Mouse (Mus musculus): ENCODE data around the gene Srsf1. TPM values are rescaled to one million over a fixed set of nuclear protein-coding genes. Genes with fewer than 3 reads are reported as not detected.

The Srsf1 gene
- polyA plus RNA-seq, 1 experiment from 2014 or later = 337 TPM

DNA sequence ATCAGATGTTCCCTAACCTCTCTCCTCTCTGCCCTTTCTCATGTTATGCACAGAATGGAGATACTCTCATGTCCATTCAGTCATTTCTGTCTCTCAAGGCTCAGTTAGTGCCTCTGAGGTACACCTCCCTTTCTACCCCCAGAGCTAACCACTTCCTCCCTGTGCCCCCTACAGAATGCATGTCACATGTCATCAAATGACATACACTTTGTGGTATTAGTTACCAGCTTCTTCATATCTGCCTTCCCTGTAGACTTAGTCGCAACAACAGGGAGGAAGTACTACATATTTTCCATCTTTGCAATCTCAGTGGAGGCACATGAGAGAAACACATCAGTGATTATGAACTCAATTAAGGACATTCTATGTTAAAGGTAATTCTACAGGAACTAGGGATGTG lies 44.8 kb downstream of the Srsf1 start:
- H3K36me3 ChIP-seq = 0 out of 2 replicates have a peak, but pooled peaks cover 5% of the 10 kb centered on the region
- no peak for DNase-seq (ENCODE audit: low spot score)
- H3K4me1 ChIP-seq (replicated peaks) = peaks cover 32% of the 10 kb centered on the region
- H3K4me3 ChIP-seq = no peak overlapping the region
- H3K9me3 ChIP-seq = no peaks in the 10 kb centered on the region
- no peak overlapping the region for H3K27ac ChIP-seq
- WGBS = 90% methylated on average over 1 of the region's 1 CpGs
- peaks cover 3% of the 10 kb centered on the region for H3K27me3 ChIP-seq (ENCODE audit: insufficient read depth, poor library complexity, severe bottlenecking)

DNA sequence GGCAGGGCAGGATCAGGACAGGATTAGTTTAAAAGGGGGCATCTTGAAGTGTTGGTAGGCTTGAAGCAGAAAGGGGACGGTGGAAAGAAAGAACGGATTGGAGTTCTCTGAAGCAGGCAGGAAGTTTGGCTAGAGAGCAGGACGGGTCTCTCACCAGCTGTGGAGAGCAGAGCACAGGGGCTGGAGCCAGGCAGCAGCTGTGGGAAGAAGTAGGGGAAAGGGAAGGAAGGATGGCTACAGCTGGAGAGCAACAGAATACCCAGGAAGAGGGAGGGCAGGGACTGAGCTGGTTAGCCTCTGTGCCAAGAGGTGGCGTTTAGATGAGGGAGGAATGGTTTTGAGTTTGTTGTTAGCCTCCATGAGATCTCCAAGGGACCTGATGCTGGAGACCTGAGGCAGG lies 50.0 kb downstream of the Srsf1 start:
- no peak for DNase-seq (ENCODE audit: low spot score)
- Histone ChIP-seq H3K4me3 (peak overlapping the region; percentile 97; the same call in 1 of the 2 replicates), H3K27ac (peak overlapping the region; percentile 100), H3K4me1 (replicated peaks) (peaks cover 56% of the 10 kb centered on the region), H3K27me3 (ENCODE audit: insufficient read depth, poor library complexity, severe bottlenecking) (peaks cover 13% of the 10 kb centered on the region), H3K9me3 (no peaks in the 10 kb centered on the region), H3K36me3 (peaks cover 11% of the 10 kb centered on the region)
- WGBS = 20% methylated on average over 4 of the region's 4 CpGs

DNA sequence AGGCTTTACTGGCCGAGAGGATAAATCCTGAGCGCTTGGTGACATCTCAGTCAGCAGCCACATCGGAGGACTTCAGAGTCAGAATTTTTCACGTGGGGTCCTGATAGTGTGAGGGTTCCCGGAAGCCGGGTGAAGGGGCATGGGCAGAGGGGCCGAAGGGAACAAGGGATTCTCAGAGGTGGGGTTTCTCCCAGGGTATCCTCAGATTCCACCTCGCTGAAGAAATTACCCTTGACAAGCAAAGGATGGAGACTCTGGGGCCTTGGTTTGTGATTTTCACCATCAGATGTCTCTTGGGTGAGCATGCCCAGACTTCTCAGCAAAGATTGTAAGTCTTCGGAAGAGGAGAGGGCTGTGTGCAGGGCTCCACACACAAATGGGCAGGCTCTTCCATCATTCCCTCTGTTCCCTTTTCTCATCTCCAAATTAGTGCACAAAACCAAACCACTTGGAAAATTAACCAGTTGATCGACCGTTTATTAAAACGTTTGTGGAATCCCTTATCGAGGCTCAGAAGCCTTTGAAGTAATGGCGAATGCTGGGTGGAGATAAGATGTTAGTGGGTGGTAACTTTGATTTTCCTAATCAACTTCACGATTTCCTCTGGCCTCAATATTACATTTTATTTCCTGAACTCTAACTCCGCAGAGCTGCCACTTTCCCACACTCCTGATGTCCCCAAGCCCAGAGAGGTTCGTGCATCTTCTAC lies 51.0 kb downstream of the Srsf1 start, which contains the start of gene Cuedc1:
TSS of gene Cuedc1 (plus strand) at position 38 of the 709 bp plus-strand sequence.
- peaks cover 17% of the 10 kb centered on the region for H3K36me3 ChIP-seq
- H3K27me3 ChIP-seq (ENCODE audit: insufficient read depth, poor library complexity, severe bottlenecking) = peaks cover 13% of the 10 kb centered on the region
- H3K4me1 ChIP-seq (replicated peaks) = peaks cover 61% of the 10 kb centered on the region
- peak within 1 kb of the TSS; percentile 97 for H3K4me3 ChIP-seq
- peak within 1 kb of the TSS; percentile 100 for H3K27ac ChIP-seq
- DNase-seq (ENCODE audit: low spot score) = no peak
- WGBS = 26% methylated on average over 17 of the region's 17 CpGs
- no peaks in the 10 kb centered on the region for H3K9me3 ChIP-seq

DNA sequence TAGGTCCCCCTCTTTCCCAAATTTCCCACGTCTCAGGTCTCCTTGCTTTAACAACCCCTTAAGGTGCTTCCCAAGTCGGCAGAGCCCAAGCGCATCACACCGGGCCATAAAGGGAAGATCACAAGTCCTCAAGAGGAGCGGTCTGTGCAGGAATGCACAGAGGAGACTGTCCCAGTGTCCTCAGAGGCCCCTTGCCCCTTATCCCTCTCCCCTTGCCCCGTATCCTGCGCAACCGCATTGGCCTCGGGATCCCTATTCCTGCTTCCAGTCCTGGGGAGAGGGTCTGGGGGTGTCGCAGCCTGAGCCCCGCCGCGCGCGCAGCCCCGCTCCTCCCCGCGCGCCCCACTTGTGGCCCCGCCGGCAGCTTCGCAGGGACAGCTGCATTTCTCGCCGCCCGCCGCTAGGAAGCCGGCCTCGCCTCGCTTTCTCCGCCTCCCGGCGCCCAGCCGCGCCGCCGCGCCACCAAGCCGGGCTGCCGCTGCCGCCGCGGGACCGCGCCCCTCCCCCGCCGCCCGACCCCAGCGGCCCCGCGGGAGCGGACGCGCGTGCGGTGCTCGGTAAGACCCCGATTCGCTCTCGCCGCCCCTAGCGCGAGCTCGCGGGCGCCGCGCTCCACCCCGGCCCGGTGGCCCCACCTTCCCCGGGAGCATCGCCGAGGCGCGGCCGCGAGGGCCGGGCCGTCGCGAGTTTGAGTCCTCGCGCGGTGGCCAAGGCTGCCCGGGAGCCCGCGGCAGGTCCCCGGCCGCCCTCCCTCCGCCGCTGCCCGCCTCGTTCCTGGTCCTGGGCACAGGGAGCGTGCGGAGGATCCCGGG lies 51.8 kb downstream of the Srsf1 start:
- DNase-seq (ENCODE audit: low spot score) = peak; percentile 85
- Histone ChIP-seq H3K4me1 (replicated peaks) (peaks cover 67% of the 10 kb centered on the region), H3K4me3 (peak overlapping the region; percentile 97), H3K27me3 (ENCODE audit: insufficient read depth, poor library complexity, severe bottlenecking) (peaks cover 13% of the 10 kb centered on the region), H3K36me3 (peaks cover 20% of the 10 kb centered on the region), H3K9me3 (no peaks in the 10 kb centered on the region), H3K27ac (peak overlapping the region; percentile 100)
- under 1% methylated on average over 89 of the region's 95 CpGs for WGBS

DNA sequence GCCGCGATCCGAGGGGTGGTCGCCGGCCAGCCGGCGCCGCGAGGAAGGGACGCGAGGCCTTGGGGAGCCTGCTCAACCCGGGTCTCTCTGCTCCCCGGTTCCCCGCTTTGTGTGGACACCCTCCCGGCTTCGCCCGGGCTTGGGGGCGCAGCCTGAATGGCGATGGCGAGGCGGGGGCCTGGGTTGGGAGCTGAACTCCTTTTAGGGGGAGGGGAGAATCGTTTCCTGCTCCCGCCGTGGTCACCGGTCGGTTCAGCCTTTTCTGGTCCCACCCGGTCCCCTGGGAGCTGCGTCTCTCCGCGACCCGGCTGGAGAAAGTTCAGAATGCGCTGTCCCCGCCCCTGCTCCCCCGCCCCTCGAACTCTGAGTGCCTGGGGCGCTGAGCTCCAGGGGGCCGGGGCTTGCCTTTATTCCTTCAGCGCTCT lies 52.4 kb downstream of the Srsf1 start:
- H3K4me1 ChIP-seq (replicated peaks) = peaks cover 73% of the 10 kb centered on the region
- peaks cover 13% of the 10 kb centered on the region for H3K27me3 ChIP-seq (ENCODE audit: insufficient read depth, poor library complexity, severe bottlenecking)
- peak overlapping the region; percentile 97 for H3K4me3 ChIP-seq
- H3K9me3 ChIP-seq = no peaks in the 10 kb centered on the region
- under 1% methylated on average over 38 of the region's 38 CpGs for WGBS
- peak; percentile 81 for DNase-seq (ENCODE audit: low spot score)
- H3K27ac ChIP-seq = peak overlapping the region; percentile 100
- H3K36me3 ChIP-seq = peaks cover 26% of the 10 kb centered on the region

DNA sequence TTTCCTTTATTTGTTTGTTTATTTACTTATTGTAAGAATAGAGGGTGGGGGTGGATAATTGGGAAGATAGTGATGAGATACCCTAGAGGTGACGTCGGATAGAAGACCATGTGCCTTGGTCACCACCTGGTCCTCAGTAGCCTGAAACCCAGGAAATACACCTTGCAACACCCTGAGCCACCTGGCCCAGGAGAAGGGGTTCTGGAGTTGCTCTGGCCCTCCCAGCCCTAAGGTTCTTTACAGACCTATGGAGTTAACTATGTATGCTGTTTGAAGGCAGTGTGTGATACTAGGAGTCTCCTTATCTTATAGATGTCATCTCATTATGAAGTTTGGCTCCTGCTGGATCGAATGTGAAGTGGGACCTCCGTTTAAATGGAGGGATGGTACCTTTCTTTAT lies 53.0 kb downstream of the Srsf1 start:
- 36% methylated on average over 4 of the region's 4 CpGs for WGBS
- peak overlapping the region; percentile 97 for H3K4me3 ChIP-seq
- no peaks in the 10 kb centered on the region for H3K9me3 ChIP-seq
- peaks cover 74% of the 10 kb centered on the region for H3K4me1 ChIP-seq (replicated peaks)
- no peak for DNase-seq (ENCODE audit: low spot score)
- peak overlapping the region; percentile 100 for H3K27ac ChIP-seq
- peaks cover 27% of the 10 kb centered on the region for H3K36me3 ChIP-seq
- peaks cover 13% of the 10 kb centered on the region for H3K27me3 ChIP-seq (ENCODE audit: insufficient read depth, poor library complexity, severe bottlenecking)

Other genes with a start within 250 kb of the Srsf1 start
- 0.31 and 0.57 TPM in 2 replicates for gene Lpo, start 219.1 kb upstream of the Srsf1 start, polyA plus RNA-seq (2016; fragmentation: Nextera tagmentation; extraction: Ambion mirVana)
- gene Mks1, start 194.2 kb upstream of the Srsf1 start, polyA plus RNA-seq (2016; fragmentation: Nextera tagmentation; extraction: Ambion mirVana) = 17.2 and 18.6 TPM in 2 replicates
- not detected in 2 replicates for gene Epx, start 171.8 kb upstream of the Srsf1 start, polyA plus RNA-seq (2016; fragmentation: Nextera tagmentation; extraction: Ambion mirVana)
- not detected in 2 replicates for gene Olfr462, start 155.1 kb upstream of the Srsf1 start, polyA plus RNA-seq (2016; fragmentation: Nextera tagmentation; extraction: Ambion mirVana)
- gene Olfr463, start 150.0 kb upstream of the Srsf1 start, polyA plus RNA-seq (2016; fragmentation: Nextera tagmentation; extraction: Ambion mirVana) = not detected in 2 replicates
- gene Olfr464, start 126.4 kb upstream of the Srsf1 start, polyA plus RNA-seq (2016; fragmentation: Nextera tagmentation; extraction: Ambion mirVana) = not detected in 2 replicates
- gene Dynll2, start 59.8 kb upstream of the Srsf1 start, polyA plus RNA-seq (2016; fragmentation: Nextera tagmentation; extraction: Ambion mirVana) = 29.4 and 39.9 TPM in 2 replicates
- 64.7 and 64.8 TPM in 2 replicates for gene Vezf1, start 20.9 kb downstream of the Srsf1 start, polyA plus RNA-seq (2016; fragmentation: Nextera tagmentation; extraction: Ambion mirVana)
- gene Cuedc1, start 50.7 kb downstream of the Srsf1 start, polyA plus RNA-seq (2016; fragmentation: Nextera tagmentation; extraction: Ambion mirVana) = 20.5 and 27.1 TPM in 2 replicates
- gene Mrps23, start 157.0 kb downstream of the Srsf1 start, polyA plus RNA-seq (2016; fragmentation: Nextera tagmentation; extraction: Ambion mirVana) = 72.2 and 74.1 TPM in 2 replicates
- 7.9 and 11.8 TPM in 2 replicates for gene Ccdc182, start 246.7 kb downstream of the Srsf1 start, polyA plus RNA-seq (2016; fragmentation: Nextera tagmentation; extraction: Ambion mirVana)

Measured in hindbrain, embryonic 10.5 days (tissue).